Comparison of ENCODE assay signal across 16 mouse cellular contexts in the genomic region with DNA sequence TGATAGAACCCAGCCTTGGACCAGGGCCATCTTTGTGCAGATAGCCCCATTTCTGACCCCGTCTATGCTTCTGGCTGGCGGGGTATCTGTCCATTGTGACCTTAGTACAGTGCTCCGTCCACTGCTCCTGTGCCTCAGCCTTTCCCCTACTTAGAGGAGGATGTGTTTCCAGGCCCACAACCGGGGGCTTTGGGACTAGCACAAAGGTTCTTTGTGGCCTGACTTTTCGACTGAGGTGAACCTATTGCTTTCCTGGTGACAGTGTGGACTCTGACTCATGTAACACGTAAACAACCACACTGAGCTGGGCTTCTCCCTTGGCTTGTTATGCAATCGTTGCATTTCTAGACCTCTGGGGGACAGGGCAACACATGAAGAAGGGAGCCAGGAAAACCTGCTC. TPM values are rescaled to one million over a fixed set of nuclear protein-coding genes. Genes with fewer than 3 reads are reported as not detected.
DNase-seq lines count a peak whose midpoint lies in the region; ATAC-seq and TF ChIP-seq lines count a peak whose summit lies in the region.
"Had no signal": no experiment of that assay in that cellular context is flagged by ENCODE, and none has a peak within 500 bp of the region (broad histone marks: within the 10 kb centered on the region; RNA-seq: fewer than 3 reads in every experiment).

No protein-coding gene starts in this region.

- no peak for TF ChIP-seq CTCF in intestine, postnatal 0 days (IDR thresholded peaks at IDR 0.05; ENCODE audit: low read depth)

- no peaks in the 10 kb centered on the region for H3K27me3 ChIP-seq in liver, embryonic 12.5 days (replicated peaks)
- no peaks in the 10 kb centered on the region for H3K27me3 ChIP-seq in intestine, postnatal 0 days (replicated peaks; ENCODE audit: control insufficient read depth, insufficient read depth, low read length)
- no peaks in the 10 kb centered on the region for H3K27me3 ChIP-seq in liver, embryonic 15.5 days
- H3K27me3 ChIP-seq: heart, embryonic 12.5 days; midbrain, embryonic 12.5 days had no signal

- H3K4me2 ChIP-seq in liver, embryonic 12.5 days: no peak overlapping the region
- no peak overlapping the region for H3K4me2 ChIP-seq in intestine, postnatal 0 days (replicated peaks; ENCODE audit: low read depth)
- no peak overlapping the region for H3K4me2 ChIP-seq in liver, embryonic 15.5 days
- H3K4me2 ChIP-seq: heart, embryonic 12.5 days; midbrain, embryonic 12.5 days had no signal

- H3K4me1 ChIP-seq in liver, embryonic 12.5 days: no peaks in the 10 kb centered on the region
- H3K4me1 ChIP-seq in intestine, postnatal 0 days (replicated peaks; ENCODE audit: control insufficient read depth, insufficient read depth, low read length): no peaks in the 10 kb centered on the region; the same call in 1 of the 2 replicates
- H3K4me1 ChIP-seq in liver, embryonic 15.5 days (replicated peaks): 0 out of 2 replicates have a peak, but pooled peaks cover 3% of the 10 kb centered on the region
- H3K4me1 ChIP-seq: heart, embryonic 12.5 days; midbrain, embryonic 12.5 days had no signal

- no peak overlapping the region for H3K4me3 ChIP-seq in liver, embryonic 12.5 days
- H3K4me3 ChIP-seq in intestine, postnatal 0 days (ENCODE audit: low read depth, low read length): no peak overlapping the region
- no peak overlapping the region for H3K4me3 ChIP-seq in liver, embryonic 15.5 days (replicated peaks)
- H3K4me3 ChIP-seq: heart, embryonic 12.5 days; midbrain, embryonic 12.5 days had no signal

- no peak overlapping the region for H3K27ac ChIP-seq in liver, embryonic 12.5 days
- H3K27ac ChIP-seq in intestine, postnatal 0 days (ENCODE audit: low read depth, low read length): peak overlapping the region; percentile 77; the same call in 1 of the 2 replicates
- H3K27ac ChIP-seq in liver, embryonic 15.5 days (replicated peaks): peak overlapping the region; percentile 70
- H3K27ac ChIP-seq: midbrain, embryonic 12.5 days had no signal

- H3K36me3 ChIP-seq in liver, embryonic 12.5 days: no peaks in the 10 kb centered on the region
- no peaks in the 10 kb centered on the region for H3K36me3 ChIP-seq in intestine, postnatal 0 days (ENCODE audit: control insufficient read depth, insufficient read depth)
- H3K36me3 ChIP-seq in liver, embryonic 15.5 days (replicated peaks): no peaks in the 10 kb centered on the region
- H3K36me3 ChIP-seq: heart, embryonic 12.5 days; midbrain, embryonic 12.5 days had no signal

- no peak overlapping the region for H3K9ac ChIP-seq in liver, embryonic 12.5 days
- H3K9ac ChIP-seq in intestine, postnatal 0 days (ENCODE audit: low read depth, low read length): no peak overlapping the region
- H3K9ac ChIP-seq in liver, embryonic 15.5 days: no peak overlapping the region
- H3K9ac ChIP-seq: forebrain, postnatal 0 days; heart, embryonic 12.5 days; midbrain, embryonic 12.5 days had no signal

- DNase-seq in liver: no peak
- DNase-seq in 416B (ENCODE audit: low read depth): peak; percentile 21
- no peak for DNase-seq in thymus, postnatal 4 days
- no peak for DNase-seq in ovary, postnatal 14 days (ENCODE audit: low spot score)
- DNase-seq: adrenal gland, adult 8-10 months; cerebellum, adult 9-11 months; embryo, embryonic 11 days; forebrain, postnatal 0 days; thymus, postnatal 14 days had no signal

- WGBS in liver, embryonic 12.5 days (ENCODE audit: insufficient replicate concordance): 71% methylated on average over 7 of the region's 7 CpGs
- WGBS in intestine, postnatal 0 days: 68% methylated on average over 7 of the region's 7 CpGs
- 59% methylated on average over 7 of the region's 7 CpGs for WGBS in liver, embryonic 15.5 days (ENCODE audit: insufficient replicate concordance)

- no peaks in the 10 kb centered on the region for H3K9me3 ChIP-seq in liver, embryonic 12.5 days (replicated peaks)
- no peaks in the 10 kb centered on the region for H3K9me3 ChIP-seq in intestine, postnatal 0 days (ENCODE audit: control insufficient read depth)
- no peaks in the 10 kb centered on the region for H3K9me3 ChIP-seq in liver, embryonic 15.5 days (replicated peaks)
- H3K9me3 ChIP-seq: midbrain, embryonic 12.5 days had no signal

- ATAC-seq in liver, embryonic 12.5 days: 0 out of 2 replicates have a peak, but pooled peaks have one; percentile 32
- peak; percentile 81 for ATAC-seq in intestine, postnatal 0 days
- peak; percentile 77 for ATAC-seq in liver, embryonic 15.5 days (ENCODE audit: insufficient read depth)
- ATAC-seq: forebrain, postnatal 0 days had no signal

RNA-seq across cellular contexts. Expression of a gene that starts 5.8 kb away (rescaled TPM):
- polyA plus RNA-seq in liver, embryonic 12.5 days (2016; fragmentation: Nextera tagmentation; extraction: Ambion mirVana): not detected in 2 replicates
- not detected in 2 replicates for polyA plus RNA-seq in intestine, postnatal 0 days (2015; fragmentation: Nextera tagmentation; extraction: Ambion mirVana)
- polyA plus RNA-seq in liver, embryonic 15.5 days (2015; fragmentation: Nextera tagmentation; extraction: Ambion mirVana): not detected in 2 replicates
- polyA plus RNA-seq: forebrain, postnatal 0 days; heart, embryonic 12.5 days; lung, embryonic 16.5 days; midbrain, embryonic 12.5 days; stomach, embryonic 14.5 days had no signal

RNA-seq across cellular contexts. Expression of a gene that starts 7.8 kb away (rescaled TPM):
- 0.55 and 0.85 TPM in 2 replicates for polyA plus RNA-seq in liver, embryonic 12.5 days (2016; fragmentation: Nextera tagmentation; extraction: Ambion mirVana)
- polyA plus RNA-seq in intestine, postnatal 0 days (2015; fragmentation: Nextera tagmentation; extraction: Ambion mirVana): 16.4 and 17.5 TPM in 2 replicates
- 19.0 and 24.7 TPM in 2 replicates for polyA plus RNA-seq in liver, embryonic 15.5 days (2015; fragmentation: Nextera tagmentation; extraction: Ambion mirVana)

RNA-seq across cellular contexts. Expression of a gene that starts 44.2 kb away (rescaled TPM):
- polyA plus RNA-seq in liver, embryonic 12.5 days (2016; fragmentation: Nextera tagmentation; extraction: Ambion mirVana): not detected in 2 replicates
- 0.10 TPM in 1 of 2 replicates, not detected in the other for polyA plus RNA-seq in intestine, postnatal 0 days (2015; fragmentation: Nextera tagmentation; extraction: Ambion mirVana)
- not detected in 2 replicates for polyA plus RNA-seq in liver, embryonic 15.5 days (2015; fragmentation: Nextera tagmentation; extraction: Ambion mirVana)
- polyA plus RNA-seq: forebrain, postnatal 0 days; heart, embryonic 12.5 days; lung, embryonic 16.5 days; midbrain, embryonic 12.5 days; stomach, embryonic 14.5 days had no signal
